Mouse (Mus musculus): Measurements from ENCODE around the gene Fbxo17. TPM values are rescaled to one million over a fixed set of nuclear protein-coding genes. Genes with fewer than 3 reads are reported as not detected.

Gene Fbxo17
- polyA plus RNA-seq, 1 experiment from 2014 or later, result 6.1 TPM

DNA sequence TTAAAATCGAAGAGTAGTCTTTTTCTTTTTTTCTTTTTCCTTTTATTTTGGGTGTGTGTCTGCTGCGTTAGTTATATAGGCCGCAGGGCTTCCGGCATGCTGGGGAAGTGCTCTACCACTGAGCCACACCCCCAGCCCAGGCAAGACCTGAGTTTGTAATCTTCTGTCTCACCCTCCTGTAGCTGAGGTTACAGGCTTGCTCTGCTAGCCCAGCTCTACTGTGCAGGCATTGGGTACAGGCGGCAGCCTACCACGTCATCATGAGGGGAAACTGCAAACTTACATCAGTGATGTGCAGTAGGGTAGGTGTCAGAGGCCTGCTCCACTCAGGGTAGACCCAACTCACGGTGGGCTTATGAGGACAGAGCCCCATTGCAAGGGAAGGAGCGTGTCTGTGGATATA lies 64.7 kb downstream of the Fbxo17 start:
- Histone ChIP-seq H3K9me3 (ENCODE audit: control insufficient read depth, low read length) (no peaks in the 10 kb centered on the region), H3K27me3 (replicated peaks; ENCODE audit: control insufficient read depth, insufficient read depth, low read length) (no peaks in the 10 kb centered on the region), H3K4me2 (ENCODE audit: low read depth, low read length) (no peak overlapping the region), H3K36me3 (ENCODE audit: control insufficient read depth, insufficient read depth, low read length) (peaks cover 5% of the 10 kb centered on the region; the same call in 1 of the 2 replicates), H3K27ac (ENCODE audit: low read length) (no peak overlapping the region), H3K4me3 (ENCODE audit: low read length) (no peak overlapping the region), H3K4me1 (ENCODE audit: control insufficient read depth, insufficient read depth, low read length) (peaks cover 5% of the 10 kb centered on the region; the same call in 1 of the 2 replicates), H3K9ac (ENCODE audit: low read depth, low read length) (no peak overlapping the region)
- 93% methylated on average over 8 of the region's 8 CpGs for WGBS
- 0 out of 2 replicates have a peak, but pooled peaks have one; percentile 12 for ATAC-seq

DNA sequence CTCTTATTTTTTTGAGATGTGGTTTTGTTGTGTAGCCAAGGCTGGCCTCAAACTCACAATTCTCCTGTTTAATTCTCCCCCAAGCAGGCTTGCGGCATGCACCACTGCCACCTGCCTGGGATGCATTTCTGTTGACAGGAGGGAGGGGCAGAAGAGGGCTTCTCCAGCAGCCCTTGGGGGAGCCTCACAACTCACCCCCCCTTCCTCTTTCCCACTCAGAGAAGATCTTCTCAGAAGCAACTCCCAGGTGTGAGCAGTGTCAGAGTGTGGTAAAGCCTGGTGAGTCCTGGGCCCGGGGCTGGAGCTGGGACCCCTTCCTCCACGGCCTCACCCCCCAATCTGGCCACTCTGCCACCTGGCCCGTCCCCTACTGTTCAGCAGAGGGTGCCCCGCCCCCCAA lies 68.6 kb downstream of the Fbxo17 start:
- no peak overlapping the region for H3K4me2 ChIP-seq (ENCODE audit: low read depth, low read length)
- no peak overlapping the region for H3K9ac ChIP-seq (ENCODE audit: low read depth, low read length)
- H3K9me3 ChIP-seq (ENCODE audit: control insufficient read depth, low read length), result no peaks in the 10 kb centered on the region
- peaks cover 10% of the 10 kb centered on the region for H3K4me1 ChIP-seq (ENCODE audit: control insufficient read depth, insufficient read depth, low read length)
- ATAC-seq, result no peak
- whole genome bisulfite sequencing, result 73% methylated on average over 5 of the region's 5 CpGs
- H3K36me3 ChIP-seq (ENCODE audit: control insufficient read depth, insufficient read depth, low read length), result peaks cover 5% of the 10 kb centered on the region; the same call in 1 of the 2 replicates
- H3K27ac ChIP-seq (ENCODE audit: low read length), result no peak overlapping the region
- H3K27me3 ChIP-seq (replicated peaks; ENCODE audit: control insufficient read depth, insufficient read depth, low read length), result no peaks in the 10 kb centered on the region
- H3K4me3 ChIP-seq (ENCODE audit: low read length), result no peak overlapping the region

Other genes starting within 250 kb of the Fbxo17 start
- not detected in 2 replicates for gene Ifnl2, start 206.3 kb upstream of the Fbxo17 start, polyA plus RNA-seq (2015; fragmentation: Nextera tagmentation; extraction: Ambion mirVana)
- not detected in 2 replicates for gene Ifnl3, start 194.0 kb upstream of the Fbxo17 start, polyA plus RNA-seq (2015; fragmentation: Nextera tagmentation; extraction: Ambion mirVana)
- 94.3 and 150 TPM in 2 replicates for gene Sycn, start 175.9 kb upstream of the Fbxo17 start, polyA plus RNA-seq (2015; fragmentation: Nextera tagmentation; extraction: Ambion mirVana)
- 0.09 and 0.20 TPM in 2 replicates for gene Nccrp1, start 169.6 kb upstream of the Fbxo17 start, polyA plus RNA-seq (2015; fragmentation: Nextera tagmentation; extraction: Ambion mirVana)
- 7.8 and 9.7 TPM in 2 replicates for gene Samd4b, start 118.7 kb upstream of the Fbxo17 start, polyA plus RNA-seq (2015; fragmentation: Nextera tagmentation; extraction: Ambion mirVana)
- 51.2 and 55.4 TPM in 2 replicates for gene Pak4, start 118.6 kb upstream of the Fbxo17 start, polyA plus RNA-seq (2015; fragmentation: Nextera tagmentation; extraction: Ambion mirVana)
- not detected in 2 replicates for gene Acp7, start 85.5 kb upstream of the Fbxo17 start, polyA plus RNA-seq (2015; fragmentation: Nextera tagmentation; extraction: Ambion mirVana)
- 2.1 and 3.0 TPM in 2 replicates for gene Fbxo27, start 24.0 kb upstream of the Fbxo17 start, polyA plus RNA-seq (2015; fragmentation: Nextera tagmentation; extraction: Ambion mirVana)
- gene Mrps12, start 25.0 kb downstream of the Fbxo17 start, polyA plus RNA-seq (2015; fragmentation: Nextera tagmentation; extraction: Ambion mirVana), result 134 and 146 TPM in 2 replicates
- 25.2 and 28.0 TPM in 2 replicates for gene Sars2, start 25.2 kb downstream of the Fbxo17 start, polyA plus RNA-seq (2015; fragmentation: Nextera tagmentation; extraction: Ambion mirVana)
- not detected in 2 replicates for gene Ccer2, start 39.4 kb downstream of the Fbxo17 start, polyA plus RNA-seq (2015; fragmentation: Nextera tagmentation; extraction: Ambion mirVana)
- 71.9 and 77.6 TPM in 2 replicates for gene Sirt2, start 49.9 kb downstream of the Fbxo17 start, polyA plus RNA-seq (2015; fragmentation: Nextera tagmentation; extraction: Ambion mirVana)
- gene Nfkbib, start 50.7 kb downstream of the Fbxo17 start, polyA plus RNA-seq (2015; fragmentation: Nextera tagmentation; extraction: Ambion mirVana), result 46.2 and 49.1 TPM in 2 replicates
- 5.2 and 5.9 TPM in 2 replicates for gene Rinl, start 72.2 kb downstream of the Fbxo17 start, polyA plus RNA-seq (2015; fragmentation: Nextera tagmentation; extraction: Ambion mirVana)
- gene Hnrnpl, start 91.7 kb downstream of the Fbxo17 start, polyA plus RNA-seq (2015; fragmentation: Nextera tagmentation; extraction: Ambion mirVana), result 142 and 146 TPM in 2 replicates
- gene Ech1, start 108.4 kb downstream of the Fbxo17 start, polyA plus RNA-seq (2015; fragmentation: Nextera tagmentation; extraction: Ambion mirVana), result 347 and 378 TPM in 2 replicates
- 2,407 and 2,590 TPM in 2 replicates for gene Lgals4, start 117.0 kb downstream of the Fbxo17 start, polyA plus RNA-seq (2015; fragmentation: Nextera tagmentation; extraction: Ambion mirVana)
- gene Lgals7, start 147.0 kb downstream of the Fbxo17 start, polyA plus RNA-seq (2015; fragmentation: Nextera tagmentation; extraction: Ambion mirVana), result 0.56 and 0.97 TPM in 2 replicates
- 0.29 and 0.39 TPM in 2 replicates for gene Capn12, start 164.6 kb downstream of the Fbxo17 start, polyA plus RNA-seq (2015; fragmentation: Nextera tagmentation; extraction: Ambion mirVana)
- 402 and 447 TPM in 2 replicates for gene Actn4, start 245.5 kb downstream of the Fbxo17 start, polyA plus RNA-seq (2015; fragmentation: Nextera tagmentation; extraction: Ambion mirVana)

Measured in intestine, embryonic 16.5 days (tissue).